Mouse (Mus musculus): Measurements from ENCODE around the gene Cyp4f16. TPM values are rescaled to one million over a fixed set of nuclear protein-coding genes. Genes with fewer than 3 reads are reported as not detected.
"Not testable (repeated sequence)": the region's sequence is repeated elsewhere in the genome, so short reads cannot be mapped to it uniquely, and the experiment has no call there.

Gene Cyp4f16
- polyA plus RNA-seq, 1 experiment from 2014 or later, result 16.0 TPM

- not testable (repeated sequence) for H3K9me3 ChIP-seq (ENCODE audit: control insufficient read depth, low read length); H3K4me2 ChIP-seq (ENCODE audit: low read length); ATAC-seq (replicated peaks; ENCODE audit: low FRiP score, low TSS enrichment, low read depth); H3K27me3 ChIP-seq (replicated peaks; ENCODE audit: control insufficient read depth, insufficient read depth, low read length); H3K27ac ChIP-seq (ENCODE audit: low read depth); DNase-seq (ENCODE audit: low spot score); H3K4me1 ChIP-seq (replicated peaks; ENCODE audit: control insufficient read depth, insufficient read depth, low read length); H3K9ac ChIP-seq (ENCODE audit: low read length); H3K36me3 ChIP-seq (ENCODE audit: control insufficient read depth, insufficient read depth, low read length); H3K4me3 ChIP-seq (ENCODE audit: low read depth, low read length)
- 42% methylated on average over 2 of the region's 2 CpGs for WGBS
These were observed 36.9 kb downstream of the Cyp4f16 start for GRCm38 (mm10) chr17:32573286-32573685.

- peak; percentile 51 for DNase-seq (ENCODE audit: low spot score)
These were observed 41.3 kb downstream of the Cyp4f16 start for GRCm38 (mm10) chr17:32577496-32578186.

GRCm38 (mm10) chr17:32596494-32596893 is 60.1 kb downstream of the Cyp4f16 start:
- Histone ChIP-seq H3K9ac (ENCODE audit: low read length) (no peak overlapping the region), H3K27me3 (replicated peaks; ENCODE audit: control insufficient read depth, insufficient read depth, low read length) (no peaks in the 10 kb centered on the region), H3K9me3 (ENCODE audit: control insufficient read depth, low read length) (no peaks in the 10 kb centered on the region), H3K27ac (ENCODE audit: low read depth) (no peak overlapping the region), H3K4me1 (replicated peaks; ENCODE audit: control insufficient read depth, insufficient read depth, low read length) (no peaks in the 10 kb centered on the region), H3K36me3 (ENCODE audit: control insufficient read depth, insufficient read depth, low read length) (no peaks in the 10 kb centered on the region), H3K4me3 (ENCODE audit: low read depth, low read length) (no peak overlapping the region), H3K4me2 (ENCODE audit: low read length) (no peak overlapping the region)
- no peak for ATAC-seq (replicated peaks; ENCODE audit: low FRiP score, low TSS enrichment, low read depth)
- 91% methylated on average over 18 of the region's 18 CpGs for WGBS
- no peak for DNase-seq (ENCODE audit: low spot score)

More at GRCm38 (mm10) chr17:32577496-32578186, 41.3 kb downstream of the Cyp4f16 start:
- Histone ChIP-seq H3K27ac (ENCODE audit: low read depth) (peak overlapping the region; percentile 47; the same call in 1 of the 2 replicates), H3K36me3 (ENCODE audit: control insufficient read depth, insufficient read depth, low read length) (no peaks in the 10 kb centered on the region), H3K4me3 (ENCODE audit: low read depth, low read length) (no peak overlapping the region), H3K4me2 (ENCODE audit: low read length) (no peak overlapping the region), H3K9ac (ENCODE audit: low read length) (no peak overlapping the region), H3K9me3 (ENCODE audit: control insufficient read depth, low read length) (no peaks in the 10 kb centered on the region), H3K27me3 (replicated peaks; ENCODE audit: control insufficient read depth, insufficient read depth, low read length) (no peaks in the 10 kb centered on the region), H3K4me1 (replicated peaks; ENCODE audit: control insufficient read depth, insufficient read depth, low read length) (no peaks in the 10 kb centered on the region)
- WGBS, result 42% methylated on average over 7 of the region's 7 CpGs
- peak; percentile 55 for ATAC-seq (replicated peaks; ENCODE audit: low FRiP score, low TSS enrichment, low read depth)

Other genes with a start within 250 kb of the Cyp4f16 start
- gene Akap8, start 215.3 kb upstream of the Cyp4f16 start, polyA plus RNA-seq (2014; fragmentation: Nextera tagmentation; extraction: Ambion mirVana), result 51.8 and 57.2 TPM in 2 replicates
- 64.4 and 79.0 TPM in 2 replicates for gene Akap8l, start 186.0 kb upstream of the Cyp4f16 start, polyA plus RNA-seq (2014; fragmentation: Nextera tagmentation; extraction: Ambion mirVana)
- 30.8 and 32.3 TPM in 2 replicates for gene Wiz, start 147.1 kb upstream of the Cyp4f16 start, polyA plus RNA-seq (2014; fragmentation: Nextera tagmentation; extraction: Ambion mirVana)
- gene Rasal3, start 133.0 kb upstream of the Cyp4f16 start, polyA plus RNA-seq (2014; fragmentation: Nextera tagmentation; extraction: Ambion mirVana), result 2.1 and 2.2 TPM in 2 replicates
- gene Pglyrp2, start 112.4 kb upstream of the Cyp4f16 start, polyA plus RNA-seq (2014; fragmentation: Nextera tagmentation; extraction: Ambion mirVana), result 0.11 and 0.30 TPM in 2 replicates
- gene Cyp4f39, start 83.8 kb upstream of the Cyp4f16 start, polyA plus RNA-seq (2014; fragmentation: Nextera tagmentation; extraction: Ambion mirVana), result 0.62 and 0.63 TPM in 2 replicates
- gene Cyp4f17, start 30.5 kb upstream of the Cyp4f16 start, polyA plus RNA-seq (2014; fragmentation: Nextera tagmentation; extraction: Ambion mirVana), result 6.9 and 7.7 TPM in 2 replicates
- 0.50 TPM in 1 of 2 replicates, not detected in the other for gene Cyp4f37, start 84.8 kb downstream of the Cyp4f16 start, polyA plus RNA-seq (2014; fragmentation: Nextera tagmentation; extraction: Ambion mirVana)
- gene Cyp4f40, start 122.3 kb downstream of the Cyp4f16 start, polyA plus RNA-seq (2014; fragmentation: Nextera tagmentation; extraction: Ambion mirVana), result 3.3 and 4.7 TPM in 2 replicates
- gene Cyp4f15, start 149.1 kb downstream of the Cyp4f16 start, polyA plus RNA-seq (2014; fragmentation: Nextera tagmentation; extraction: Ambion mirVana), result 0.19 TPM in 1 of 2 replicates, not detected in the other

All from intestine, embryonic 14.5 days (tissue).